Mouse (Mus musculus) left cerebral cortex, postnatal 25 days (tissue): ENCODE data around the gene Rhobtb3. TPM values are rescaled to one million over a fixed set of nuclear protein-coding genes. Genes with fewer than 3 reads are reported as not detected.
"Not testable (repeated sequence)": the region's sequence is repeated elsewhere in the genome, so short reads cannot be mapped to it uniquely, and the experiment has no call there.

Experiments used
- DNase-seq, 2 experiments: peaks; one replicate each; pipeline ENCODE4 v3.0.0; 2022; ENCODE audit warnings: low spot score in 2 of 2, mixed read lengths in 1 of 2
- intact Hi-C: fragments of 180-260 bp; cut with DNase I; formaldehyde crosslinking; loops from one replicate; pipeline ENCODE4 v1.15.1; 2025
- total RNA-seq, 2 experiments: library from RNA; stranded (reverse); gene quantifications; 2 replicates each; pipeline ENCODE4 v1.2.3; 2021

Rhobtb3 gene
- total RNA-seq, 2 experiments from 2014 or later: 13.6 to 17.6 TPM

DNA sequence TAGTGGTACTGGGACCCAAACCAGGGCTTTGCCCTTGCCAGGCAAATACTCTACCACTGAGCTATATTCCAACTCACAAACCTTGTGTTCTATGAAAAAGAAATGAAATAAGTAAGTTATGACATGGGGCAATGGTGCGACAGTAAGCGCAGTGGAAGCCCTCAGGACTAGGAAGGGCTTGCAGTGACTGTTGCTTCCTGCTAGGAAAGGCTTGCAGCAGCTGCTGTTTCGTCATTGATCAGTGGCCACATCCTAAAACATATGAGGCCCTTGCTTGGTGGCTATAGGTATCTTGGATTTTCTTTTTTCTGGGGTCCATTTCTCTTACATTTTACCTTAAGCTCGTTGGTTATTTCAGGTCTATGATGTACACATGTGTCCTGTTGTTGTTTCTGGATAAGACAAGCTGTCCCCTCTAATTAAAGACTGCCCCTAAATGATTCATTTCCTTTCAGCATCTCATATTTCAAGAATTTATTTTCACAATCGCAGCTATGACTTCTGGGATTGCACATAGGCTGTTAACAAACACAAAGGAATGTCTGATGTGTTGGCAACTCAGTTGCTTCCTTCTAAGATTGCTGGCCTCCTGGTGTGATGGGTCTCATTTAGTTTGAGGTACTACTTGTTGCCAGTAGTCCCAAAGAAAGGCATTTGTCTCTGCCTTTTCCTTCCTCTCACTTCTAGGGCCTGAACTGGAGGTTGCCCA is 119.0 kb downstream of the Rhobtb3 start:
- intact Hi-C loops: loop anchor here (10.0 kb wide), 1 partner anchor 960 kb away; no protein-coding TSS in a partner anchor
- DNase-seq: no peak

DNA sequence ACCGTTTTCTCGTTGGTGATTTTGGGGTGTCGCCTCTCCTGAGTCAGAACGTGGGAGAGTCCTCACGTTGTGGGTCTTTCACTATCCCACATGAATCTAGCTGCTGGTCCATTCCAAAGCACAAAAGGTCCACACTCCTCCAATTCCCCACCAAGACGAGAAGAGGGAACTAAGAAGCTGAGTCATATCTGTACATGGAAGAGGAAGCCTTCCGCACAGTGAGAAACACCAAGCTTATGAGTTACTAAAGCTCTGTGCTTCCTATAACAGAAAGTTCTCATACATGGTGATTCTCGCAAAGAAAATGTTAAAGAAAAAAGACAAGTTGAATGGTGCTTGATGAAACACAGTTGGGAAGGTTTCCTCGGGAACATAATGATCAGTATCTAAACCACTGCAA is 120.5 kb downstream of the Rhobtb3 start:
- intact Hi-C loops: loop anchor here (10.0 kb wide), 1 partner anchor 958 kb away; no protein-coding TSS in a partner anchor
- no peak for DNase-seq

DNA sequence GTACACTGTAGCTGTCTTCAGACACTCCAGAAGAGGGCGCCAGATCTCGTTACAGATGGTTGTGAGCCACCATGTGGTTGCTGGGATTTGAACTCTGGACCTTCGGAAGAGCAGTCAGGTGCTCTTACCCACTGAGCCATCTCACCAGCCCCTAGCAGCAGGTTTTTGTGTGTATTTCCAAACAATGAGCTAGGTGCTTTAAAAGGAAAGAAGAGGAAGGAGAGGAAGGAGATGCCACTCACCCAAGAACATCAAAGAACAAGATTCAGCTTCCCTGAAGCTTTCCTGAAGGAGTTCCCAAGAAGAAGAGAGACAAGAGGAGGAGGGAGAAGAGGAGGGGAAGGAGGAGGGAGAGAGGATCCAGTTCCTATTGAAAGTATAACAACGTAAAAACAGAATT is 121.4 kb downstream of the Rhobtb3 start:
- DNase-seq: not testable (repeated sequence)
- intact Hi-C loops: loop anchor here (10.0 kb wide), 1 partner anchor 958 kb away; no protein-coding TSS in a partner anchor

DNA sequence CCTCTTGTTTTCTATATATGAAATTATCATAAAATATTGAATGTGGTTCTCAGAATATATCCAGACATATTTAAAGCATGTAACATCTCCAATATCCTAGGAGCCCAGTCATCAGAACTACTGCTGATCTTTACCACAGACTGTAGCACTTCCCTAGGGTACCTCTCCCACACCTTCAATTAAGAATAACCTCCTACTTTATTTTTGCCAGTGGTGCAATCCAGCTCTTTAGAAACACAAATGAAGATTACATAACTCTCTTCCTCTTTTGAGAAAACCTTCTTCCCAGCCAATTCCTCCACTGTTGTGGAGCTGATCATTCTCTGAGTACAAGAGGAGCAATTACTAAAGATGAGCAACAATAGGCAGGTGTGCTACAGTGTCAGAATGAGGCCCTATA is 123.8 kb downstream of the Rhobtb3 start:
- intact Hi-C loops: loop anchor here (10.0 kb wide), 1 partner anchor 955 kb away; no protein-coding TSS in a partner anchor
- DNase-seq: no peak

Other genes with a start within 250 kb of the Rhobtb3 start
- gene Ell2, start 237.2 kb downstream of the Rhobtb3 start, total RNA-seq: 10 to 100 TPM; 54.1 to 55.9 TPM
- gene Glrx, start 104.1 kb downstream of the Rhobtb3 start, total RNA-seq: 10 to 100 TPM; 52.4 to 52.6 TPM
- under 1 TPM in 1 of 2 experiments, not detected in 1; 0.37 TPM for gene Spata9, start 23.2 kb upstream of the Rhobtb3 start, total RNA-seq
- 10 to 100 TPM; 15.7 to 18.8 TPM for gene Rfesd, start 74.8 kb upstream of the Rhobtb3 start, total RNA-seq
- 1 to 10 TPM; 3.2 to 4.0 TPM for gene Gpr150, start 113.1 kb upstream of the Rhobtb3 start, total RNA-seq
- 1 to 10 TPM; 4.1 to 4.6 TPM for gene Arsk, start 154.7 kb upstream of the Rhobtb3 start, total RNA-seq
- 10 to 100 TPM; 17.6 to 19.1 TPM for gene Ttc37, start 154.8 kb upstream of the Rhobtb3 start, total RNA-seq